Mouse (Mus musculus) heart, postnatal 36 days (tissue): ENCODE data around the gene 4930426L09Rik. TPM values are rescaled to one million over a fixed set of nuclear protein-coding genes. Genes with fewer than 3 reads are reported as not detected.

Experiments
- DNase-seq, 2 experiments: peaks; one replicate each; pipeline ENCODE4 v3.0.0; 2021 to 2022
- intact Hi-C: fragments of 180-260 bp; cut with DNase I; formaldehyde crosslinking; loops from one replicate; pipeline ENCODE4 v1.15.1; 2025
- total RNA-seq, 2 experiments: library from RNA; stranded (reverse); gene quantifications; 2 replicates each; pipeline ENCODE4 v1.2.3; 2021

The 4930426L09Rik gene
- under 1 TPM in 1 of 2 experiments, not detected in 1; 0.19 TPM for total RNA-seq

DNA sequence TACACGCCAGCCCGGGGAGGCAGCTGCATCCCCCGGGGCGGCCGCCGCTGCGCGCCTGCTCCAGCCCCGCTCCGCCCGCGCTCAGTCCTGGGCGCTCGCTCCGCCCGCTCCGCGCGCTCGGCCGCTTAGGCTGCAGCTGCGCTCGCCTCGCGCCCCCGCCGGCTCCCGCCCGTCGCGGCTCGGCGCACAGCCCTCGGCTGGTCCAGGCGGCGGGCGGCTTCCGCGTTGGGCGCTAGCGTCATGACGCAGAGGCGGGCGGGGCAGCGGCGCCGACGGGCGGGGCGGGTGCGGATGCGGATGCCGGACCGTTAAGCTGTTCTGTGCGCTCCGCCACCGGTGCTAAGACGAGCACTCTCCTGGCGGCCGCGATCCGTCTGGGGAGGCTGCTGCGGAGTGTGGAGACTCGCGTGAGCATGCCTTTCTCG is at the start of gene 4930426L09Rik, which contains the start of gene Pip4k2a:
4930426L09Rik (plus strand) TSS at position 290 of the 425 bp plus-strand sequence.
Pip4k2a (minus strand) TSS at position 73 of the 425 bp plus-strand sequence.
- intact Hi-C loops = loop anchor here (5.0 to 10.0 kb wide), 7 partner anchors 61 to 303 kb away; partner anchors contain the start of gene Spag6
- DNase-seq = peak; percentile 94

DNA sequence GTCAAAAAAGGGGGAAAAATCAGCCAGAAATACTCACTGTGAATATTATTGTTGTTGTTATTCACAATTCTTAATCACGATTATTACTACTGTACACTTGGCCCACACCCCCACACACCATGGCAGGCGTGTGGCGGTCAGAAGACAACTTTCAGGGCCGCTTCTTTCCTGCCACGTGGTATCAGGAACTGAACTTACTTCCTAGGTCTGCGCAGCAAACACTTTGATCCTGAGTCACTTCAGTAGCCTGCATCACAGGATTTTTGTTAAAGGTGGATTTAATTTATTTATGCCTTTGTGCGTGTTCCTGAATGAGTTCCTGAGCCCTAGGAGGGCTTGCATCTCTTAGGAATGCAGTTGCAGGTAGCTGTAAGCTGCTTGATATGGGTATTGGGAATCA is 49.4 kb upstream of the 4930426L09Rik start:
- DNase-seq = no peak
- intact Hi-C loops = no loop called here

DNA sequence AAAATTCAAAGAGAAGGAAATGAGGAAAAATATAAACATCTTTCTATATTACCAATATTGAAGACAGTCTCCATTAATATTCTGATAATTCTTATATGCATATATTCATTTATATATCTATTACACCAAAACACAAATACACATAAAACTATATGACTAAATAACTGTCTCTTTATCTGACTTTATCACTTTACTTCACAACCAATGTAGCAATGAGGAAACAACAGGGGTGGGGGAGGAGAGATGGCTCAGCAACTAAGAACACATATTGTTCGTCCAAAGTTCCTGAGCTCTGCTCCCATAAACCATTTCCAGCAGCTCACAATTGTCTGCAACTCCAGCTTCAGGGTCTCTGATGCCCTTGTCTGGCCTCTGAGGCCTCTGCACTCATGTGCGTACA is 47.4 kb upstream of the 4930426L09Rik start:
- DNase-seq = no peak
- intact Hi-C loops = loop anchor here (5.0 kb wide), 1 partner anchor 363 kb away; no protein-coding TSS in a partner anchor

DNA sequence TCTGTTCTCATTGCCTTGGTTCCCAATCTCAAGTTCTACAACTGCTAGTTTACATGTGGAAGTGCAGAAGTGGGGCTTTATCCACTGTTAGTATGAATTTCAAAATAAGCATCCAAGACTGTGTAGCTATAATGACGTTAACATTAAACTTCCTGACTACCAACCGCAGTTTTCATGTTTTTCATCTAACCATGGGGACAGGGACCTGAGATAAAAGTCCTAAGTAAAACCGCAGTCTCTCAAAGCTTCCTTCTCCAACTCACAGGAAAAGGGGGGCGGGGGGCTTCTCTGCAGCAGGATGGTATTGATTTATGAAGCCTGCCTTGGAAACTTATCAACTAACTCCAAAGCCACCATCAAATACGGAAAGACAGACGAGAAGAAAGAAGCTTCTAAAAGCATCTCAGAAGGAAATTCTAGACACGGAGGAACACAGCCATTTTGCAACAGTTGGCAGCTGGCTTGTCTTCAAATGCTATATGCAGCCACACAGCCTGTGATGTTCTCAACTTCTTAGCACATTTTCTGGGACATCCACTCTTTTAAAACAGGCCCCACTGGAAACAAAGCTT is 46.0 kb upstream of the 4930426L09Rik start:
- intact Hi-C loops = loop anchor here (5.0 kb wide), 1 partner anchor 365 kb away; no protein-coding TSS in a partner anchor
- DNase-seq = no peak

DNA sequence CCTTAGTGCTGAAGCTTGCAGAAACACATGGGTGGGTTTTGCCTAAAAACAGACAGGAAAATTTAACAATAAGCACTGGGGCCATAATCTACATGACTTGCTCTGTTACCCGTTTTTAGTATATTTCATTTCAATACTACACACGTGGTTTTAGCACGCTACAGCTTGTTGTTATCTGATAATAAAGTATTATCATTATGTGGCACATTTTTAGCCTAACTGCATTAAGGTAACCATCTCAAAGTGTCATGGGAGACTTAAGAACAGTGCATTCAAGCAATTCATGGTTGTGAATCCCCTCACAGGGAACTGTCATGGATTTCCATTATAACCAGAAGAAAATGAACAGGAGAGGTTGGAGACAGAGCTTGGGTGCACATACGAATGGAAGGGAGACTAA is 43.7 kb upstream of the 4930426L09Rik start:
- intact Hi-C loops = loop anchor here (5.0 kb wide), 1 partner anchor 367 kb away; no protein-coding TSS in a partner anchor
- no peak for DNase-seq

DNA sequence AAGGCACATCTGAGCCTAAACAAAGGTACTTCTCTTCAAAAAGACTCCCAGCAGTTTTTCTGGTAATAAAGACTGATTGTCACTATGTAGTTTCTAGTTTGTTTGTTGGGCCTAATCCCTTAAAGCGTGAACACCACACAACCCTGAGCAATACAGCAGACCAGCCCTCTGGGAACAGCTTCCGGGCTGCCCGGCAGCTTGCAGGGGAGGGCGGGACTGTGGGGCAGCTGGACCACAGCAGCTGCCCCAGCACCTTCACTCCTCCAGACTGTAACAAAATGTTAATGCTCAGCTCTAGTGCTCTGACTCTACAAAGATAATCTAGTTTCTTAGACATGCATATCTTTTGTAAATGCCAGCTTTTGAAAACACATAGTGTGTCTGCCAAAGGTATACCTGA is 43.1 kb upstream of the 4930426L09Rik start:
- no peak for DNase-seq
- intact Hi-C loops = no loop called here

DNA sequence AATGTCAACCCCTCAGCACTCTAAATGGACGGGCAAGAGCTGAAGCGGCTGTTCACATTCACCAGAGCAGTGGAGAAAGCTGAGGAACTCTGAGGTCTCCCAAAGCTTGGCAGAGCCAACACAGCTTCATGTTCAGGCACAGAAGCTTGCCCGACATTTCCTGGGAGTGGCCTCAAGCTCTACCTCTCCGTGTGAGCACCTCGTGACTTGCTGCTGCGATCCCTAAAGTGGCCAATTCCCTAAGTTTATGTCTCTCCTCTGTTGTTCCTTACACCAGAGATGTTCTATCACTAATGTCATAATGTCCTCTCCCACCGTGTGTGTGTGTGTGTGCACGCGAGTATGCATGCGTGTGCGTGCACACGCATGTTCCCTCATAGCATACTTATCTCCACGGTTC is 42.5 kb upstream of the 4930426L09Rik start:
- DNase-seq = no peak
- intact Hi-C loops = no loop called here

DNA sequence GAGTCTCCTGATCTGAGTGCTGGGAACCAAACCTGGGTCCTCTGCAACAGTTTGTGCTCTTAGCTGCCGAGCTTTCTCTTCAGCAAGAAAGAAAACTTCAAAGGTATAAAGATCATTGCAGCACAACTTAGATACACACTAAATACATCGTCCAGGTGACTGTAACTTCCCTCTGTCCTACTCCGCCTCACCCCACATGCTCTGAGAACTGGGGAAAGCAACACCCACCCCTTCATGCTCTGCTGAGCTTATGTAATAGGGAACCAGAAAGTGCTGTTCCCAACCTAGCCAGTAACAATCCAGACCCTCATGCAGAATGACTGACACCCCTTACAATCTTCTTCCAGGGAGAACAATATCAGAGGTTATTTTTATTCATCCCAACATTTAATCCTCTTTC is 41.7 kb upstream of the 4930426L09Rik start:
- intact Hi-C loops = no loop called here
- no peak for DNase-seq

DNA sequence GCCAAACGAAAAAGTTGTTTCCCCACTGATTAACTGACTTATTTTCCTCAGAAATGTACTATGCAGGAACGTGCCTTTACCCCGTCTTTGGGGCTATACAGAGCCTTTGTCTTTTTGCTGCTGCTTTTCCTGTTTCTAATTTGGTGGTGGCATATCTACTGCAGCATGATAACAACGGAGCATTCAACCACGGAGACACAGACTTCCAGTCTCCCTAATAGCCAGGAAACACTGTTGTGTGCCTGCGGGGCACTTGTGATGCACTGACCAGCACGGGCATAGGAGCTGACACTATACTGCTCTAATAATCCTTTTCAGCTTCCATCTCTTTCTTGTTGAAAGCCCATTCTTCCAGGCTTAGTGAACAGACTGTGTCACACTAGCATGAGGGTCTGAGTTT is 41.2 kb upstream of the 4930426L09Rik start:
- intact Hi-C loops = no loop called here
- DNase-seq = no peak

DNA sequence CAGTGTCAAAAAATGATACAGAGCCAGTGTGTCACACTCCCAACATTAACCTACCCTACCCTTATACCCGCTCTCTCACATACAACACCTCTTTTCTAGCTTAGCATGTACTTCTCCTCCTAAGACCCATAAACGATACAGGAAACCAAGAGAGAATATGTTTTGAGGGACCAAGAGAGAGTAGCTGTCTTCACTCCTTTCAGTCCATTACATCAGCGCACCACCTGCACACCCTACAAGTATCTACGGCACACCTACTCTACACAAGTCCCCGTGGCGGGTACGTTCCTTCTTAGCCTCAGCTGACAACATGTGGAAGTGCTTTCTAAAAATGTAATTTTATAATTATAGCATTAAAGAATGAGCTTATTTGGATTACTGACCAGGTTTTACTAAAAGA is 40.7 kb upstream of the 4930426L09Rik start:
- DNase-seq = no peak
- intact Hi-C loops = no loop called here

DNA sequence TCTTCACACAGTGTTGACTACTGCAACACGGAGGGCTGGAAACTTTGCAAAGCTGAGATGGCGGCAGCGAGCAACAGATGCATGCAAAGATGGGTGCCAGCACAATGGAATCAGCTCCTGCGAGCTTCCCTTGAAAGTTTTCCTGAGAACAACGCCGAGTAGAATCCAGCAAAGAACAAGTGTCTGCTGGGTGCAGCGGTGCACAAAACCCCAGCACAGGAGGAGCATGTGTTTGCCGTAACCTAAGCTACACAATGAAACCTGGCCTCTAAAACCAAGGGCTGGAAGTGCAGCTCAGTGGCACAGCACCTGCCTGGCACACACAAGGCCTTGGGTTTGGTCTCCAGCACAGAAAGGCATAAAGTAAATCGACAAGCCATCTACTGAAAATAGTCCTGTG is 40.1 kb upstream of the 4930426L09Rik start:
- intact Hi-C loops = no loop called here

DNA sequence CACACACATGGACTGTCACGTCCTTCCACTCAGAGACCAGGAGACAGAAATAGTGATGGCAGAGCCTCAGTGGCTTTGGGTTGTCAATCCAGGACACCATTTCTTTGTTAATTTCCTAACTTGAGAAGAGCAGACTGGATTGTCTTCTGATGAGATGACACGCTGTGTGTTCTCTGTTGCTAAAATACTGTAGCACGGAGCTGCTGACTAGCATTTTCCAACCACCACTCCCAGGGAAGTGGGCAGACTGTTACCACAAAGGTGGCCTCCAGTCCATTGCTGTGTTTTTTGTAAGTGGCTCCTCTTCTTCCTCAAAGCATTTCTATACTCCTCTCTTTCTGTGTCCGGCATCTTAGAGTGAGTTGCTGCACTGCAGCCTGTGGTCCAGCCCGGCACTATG is 39.6 kb upstream of the 4930426L09Rik start:
- intact Hi-C loops = no loop called here
- no peak for DNase-seq

More for the DNA sequence above, 40.1 kb upstream of the 4930426L09Rik start:
- DNase-seq = no peak

DNA sequence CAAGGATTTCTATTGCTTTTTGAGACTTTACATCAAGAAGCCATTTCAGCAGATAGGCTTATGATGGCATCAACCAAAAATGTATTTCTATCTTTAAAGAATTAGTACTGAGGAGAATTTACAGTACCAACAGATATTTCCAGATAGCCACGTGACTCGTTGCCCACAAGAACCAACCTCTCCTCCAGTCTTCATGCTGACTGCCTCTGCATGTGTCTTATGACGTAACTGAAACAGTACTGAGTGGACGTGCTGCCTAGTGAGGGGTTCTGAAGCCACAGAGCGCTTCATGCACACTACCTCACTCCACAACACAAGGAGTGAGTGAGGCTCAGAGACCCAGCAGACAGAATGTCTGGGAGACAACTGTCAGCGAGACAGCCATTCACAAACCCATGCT is 39.1 kb upstream of the 4930426L09Rik start:
- DNase-seq = no peak
- intact Hi-C loops = no loop called here

DNA sequence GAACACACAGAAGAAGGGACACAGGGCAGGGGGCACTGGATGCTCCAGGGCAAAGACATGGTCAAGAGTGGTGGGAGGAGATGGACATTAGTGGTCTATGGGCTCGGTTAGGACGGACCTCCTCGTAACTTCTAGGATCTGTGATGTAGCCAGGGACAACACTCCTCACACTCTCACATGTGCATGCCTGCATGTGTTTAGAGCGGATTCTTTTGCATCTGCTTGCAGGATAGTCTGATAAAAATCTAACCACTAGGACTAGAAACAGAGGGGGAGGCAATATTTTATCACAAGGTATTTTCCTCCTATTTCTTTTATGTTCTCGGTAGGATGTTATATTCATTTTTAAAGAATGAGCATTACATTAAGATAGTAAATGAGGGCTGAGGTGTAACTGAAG is 38.6 kb upstream of the 4930426L09Rik start:
- intact Hi-C loops = no loop called here
- DNase-seq = no peak

DNA sequence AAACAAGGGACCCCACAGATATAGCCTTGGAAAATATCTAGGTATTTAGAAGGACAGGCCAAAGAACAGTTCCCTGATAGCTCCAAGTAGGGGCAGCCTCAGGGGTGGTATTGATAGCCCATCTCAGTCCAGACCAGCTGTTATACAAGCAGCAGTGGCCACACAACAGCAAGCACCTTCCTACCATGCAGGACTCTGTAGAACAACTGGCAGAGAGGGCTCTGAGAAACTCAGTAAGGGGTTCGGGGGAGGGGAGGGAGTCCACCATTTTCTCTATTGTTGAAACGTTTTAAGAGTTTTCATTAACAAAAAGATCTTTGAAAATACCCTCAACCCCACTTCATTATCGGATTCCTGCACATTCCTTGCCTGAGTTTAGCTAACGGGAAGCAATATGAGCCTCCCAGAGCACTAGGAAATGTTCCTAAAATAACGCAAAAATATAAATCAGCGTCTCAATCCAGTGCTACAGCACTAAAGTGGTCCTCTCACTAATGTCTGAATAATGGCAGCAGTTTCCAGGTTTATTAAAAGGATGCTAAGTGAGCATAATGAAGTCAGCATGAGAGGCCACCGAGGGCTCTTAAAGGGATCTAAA is 37.7 kb upstream of the 4930426L09Rik start:
- DNase-seq = no peak
- intact Hi-C loops = no loop called here

DNA sequence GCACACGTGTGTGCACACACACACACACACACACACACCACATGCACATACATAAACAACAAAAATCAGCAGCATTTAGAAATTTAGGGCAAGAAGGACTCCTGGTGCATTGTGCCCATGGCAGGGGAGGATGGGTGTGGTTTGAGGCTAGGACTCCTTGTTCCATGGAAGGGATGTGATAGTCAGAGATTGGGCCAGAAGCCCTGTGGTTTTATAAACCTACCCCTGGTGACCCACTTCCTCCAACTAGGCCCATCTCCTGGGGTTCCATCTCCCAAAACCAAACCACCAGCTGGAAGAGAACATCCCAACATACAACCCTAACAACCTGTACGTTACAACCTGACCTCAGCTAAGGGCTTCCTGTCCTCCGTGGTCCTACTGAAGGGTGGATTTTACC is 35.6 kb upstream of the 4930426L09Rik start:
- DNase-seq = no peak
- intact Hi-C loops = no loop called here

DNA sequence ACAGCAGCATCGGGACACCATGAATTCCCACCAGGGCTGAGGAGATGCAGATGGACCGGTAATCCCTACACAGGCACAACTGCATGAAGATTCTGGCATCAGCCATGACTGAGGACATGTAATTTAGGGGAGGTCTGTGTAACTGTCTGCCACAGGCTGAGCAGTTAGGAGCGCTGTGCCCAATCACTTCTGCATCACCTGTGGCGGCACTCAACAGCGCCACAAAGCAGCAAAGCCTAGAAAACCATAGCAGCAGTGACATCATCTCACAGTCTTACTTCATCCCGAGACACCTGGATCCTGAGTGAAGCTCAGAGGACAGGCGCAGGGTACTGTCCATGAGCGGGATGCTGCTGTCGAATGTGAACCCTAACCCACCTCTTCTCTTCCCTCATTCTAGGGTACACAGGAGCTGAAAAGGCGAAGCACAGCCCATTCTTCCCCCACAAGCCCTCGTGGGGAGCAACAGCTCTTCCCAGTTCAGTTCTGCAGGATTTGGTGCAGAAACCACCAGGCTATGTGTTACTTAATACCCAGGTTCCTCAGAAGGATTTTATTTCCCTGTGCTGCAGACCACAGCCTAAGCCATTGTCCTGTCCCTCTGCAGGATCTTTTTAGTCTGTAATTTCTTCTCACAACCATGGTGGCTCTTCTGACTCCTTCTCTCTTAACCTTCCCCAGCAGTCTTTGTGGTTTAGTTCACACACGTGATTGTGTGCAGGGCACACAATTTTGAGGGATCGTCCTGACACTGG is 34.7 kb upstream of the 4930426L09Rik start:
- DNase-seq = no peak
- intact Hi-C loops = no loop called here

DNA sequence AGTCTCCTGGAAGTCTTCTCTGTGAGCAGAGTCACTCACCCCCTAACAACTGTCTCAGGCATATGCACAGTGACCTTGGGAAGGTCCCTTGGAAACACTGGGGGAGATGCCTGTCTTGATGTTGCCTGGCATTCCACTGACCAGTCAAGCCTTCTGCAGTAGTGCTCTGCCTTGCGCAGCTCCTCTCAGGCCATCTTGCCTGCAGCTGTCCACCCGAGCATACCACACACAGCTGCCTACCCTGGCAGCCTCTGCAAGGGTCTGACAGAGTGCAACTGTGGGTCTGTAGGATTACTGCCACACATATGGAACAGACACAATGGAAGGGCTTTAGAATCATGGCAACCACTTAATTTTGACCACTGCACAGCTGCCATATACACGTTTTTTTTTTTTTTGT is 33.0 kb upstream of the 4930426L09Rik start:
- no peak for DNase-seq
- intact Hi-C loops = no loop called here

DNA sequence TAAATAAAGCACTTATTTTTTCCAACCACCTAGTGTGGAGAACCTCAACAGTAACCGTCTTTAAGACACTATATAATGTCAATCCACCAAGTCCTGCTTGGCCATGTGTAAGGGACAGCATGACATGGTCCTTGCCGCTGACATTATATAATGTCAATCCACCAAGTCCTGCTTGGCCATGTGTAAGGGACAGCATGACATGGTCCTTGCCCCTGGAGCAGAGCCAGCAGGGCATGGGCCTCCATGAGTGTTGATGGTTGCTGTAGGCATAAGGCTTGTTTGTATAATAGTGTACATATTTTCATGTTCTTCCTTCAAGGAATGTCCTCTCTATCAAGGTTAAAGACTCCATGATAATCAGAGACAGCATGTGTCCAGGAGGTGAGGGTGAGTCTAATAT is 32.2 kb upstream of the 4930426L09Rik start:
- intact Hi-C loops = no loop called here
- no peak for DNase-seq

DNA sequence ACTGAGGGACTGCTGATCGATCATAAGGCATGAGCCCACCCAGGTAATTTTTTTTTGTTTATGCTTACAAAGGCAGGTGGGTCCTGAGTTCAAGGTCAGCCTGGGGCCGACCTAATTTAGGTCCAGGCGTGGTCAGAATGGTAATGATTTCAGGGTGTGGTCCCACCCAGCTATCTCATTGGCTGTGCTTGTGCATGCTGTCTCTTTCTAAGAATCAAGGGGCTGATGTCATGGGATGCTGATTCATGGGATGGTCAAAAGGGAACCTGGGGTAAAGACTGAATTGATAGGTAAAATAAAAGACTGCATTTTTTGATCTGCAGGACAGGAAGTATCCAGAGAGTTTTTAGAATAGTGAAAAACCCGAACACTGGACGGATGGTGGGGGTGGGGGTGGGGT is 31.6 kb upstream of the 4930426L09Rik start:
- DNase-seq = no peak
- intact Hi-C loops = no loop called here

DNA sequence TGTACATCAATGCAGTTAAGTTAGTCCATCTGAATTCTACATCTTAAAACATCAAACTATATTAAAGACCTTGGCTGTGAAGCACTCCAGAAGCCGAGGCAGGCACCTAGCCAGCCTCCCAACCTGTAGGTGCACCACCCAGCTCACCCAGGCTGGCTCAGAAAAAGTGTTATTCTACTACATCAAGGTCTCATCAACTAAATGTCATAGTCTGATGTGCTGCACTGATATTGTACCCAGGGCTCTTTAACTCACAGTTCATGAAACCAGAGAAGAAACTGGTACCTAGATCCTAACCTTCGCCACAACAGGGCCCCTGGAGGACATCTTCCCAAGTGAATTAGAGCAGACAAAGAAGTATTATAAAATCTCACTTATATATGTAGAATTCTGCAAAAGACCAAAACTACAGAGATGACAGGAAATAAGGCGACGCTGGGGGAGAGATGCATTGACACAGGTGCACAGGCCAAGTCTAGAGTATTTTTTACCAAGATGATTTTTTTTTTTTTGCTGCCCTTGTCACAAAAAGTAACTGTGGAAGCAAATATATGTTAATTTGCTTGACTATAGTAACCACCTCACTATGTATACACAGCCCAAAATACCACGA is 30.6 kb upstream of the 4930426L09Rik start:
- no peak for DNase-seq
- intact Hi-C loops = no loop called here
